In genomic region chr14:87809664-87810063, GRCm38 (mm10) we compare ENCODE assay signal across 8 mouse cellular contexts.
DNase-seq lines count a peak whose midpoint lies in the region; TF ChIP-seq lines count a peak whose summit lies in the region.
"Not testable (repeated sequence)": the region's sequence is repeated elsewhere in the genome, so short reads cannot be mapped to it uniquely, and the experiment has no call there.

No protein-coding gene starts in this region.

- H3K4me1 ChIP-seq in heart, adult 2 months (ENCODE audit: control insufficient read depth, insufficient read depth, low read length); lung, adult 2 months (ENCODE audit: control insufficient read depth, insufficient read depth, low read length): not testable (repeated sequence)

- H3K36me3 ChIP-seq in heart, adult 2 months (ENCODE audit: control insufficient read depth, insufficient read depth, low read length): not testable (repeated sequence)

- intact Hi-C loops in heart, adult 2 months (cut with DNase I); heart, postnatal 36 days (cut with DNase I): not testable (repeated sequence)

- H3K9ac ChIP-seq in heart, adult 2 months (ENCODE audit: low read depth, low read length): not testable (repeated sequence)

- H3K4me3 ChIP-seq in heart, adult 2 months; lung, adult 2 months (replicated peaks; ENCODE audit: extremely low read depth, low read depth, low read length): not testable (repeated sequence)

- H3K27me3 ChIP-seq in heart, adult 2 months (ENCODE audit: control insufficient read depth, insufficient read depth, low read length): not testable (repeated sequence)

- H3K79me2 ChIP-seq in heart, adult 2 months (replicated peaks; ENCODE audit: control insufficient read depth, insufficient read depth, low read length): not testable (repeated sequence)

- TF ChIP-seq POLR2A in heart, adult 2 months (IDR thresholded peaks at IDR 0.05; ENCODE audit: insufficient read depth, low read depth, low read length); lung, adult 2 months (IDR thresholded peaks at IDR 0.05; ENCODE audit: borderline replicate concordance, extremely low read depth, low read depth, low read length): not testable (repeated sequence)

- H3K27ac ChIP-seq in heart, adult 2 months: not testable (repeated sequence)

- DNase-seq in B cell, adult 2 months: peak; percentile 0 to 1
- DNase-seq in gastrocnemius, adult 18-20 months (ENCODE audit: low spot score): peak; percentile 13
- DNase-seq in heart, adult 2 months: peak; percentile 4 to 26
- peak; percentile 8 to 10 for DNase-seq in heart, postnatal 36 days
- peak; percentile 15 for DNase-seq in kidney, adult 9 months
- DNase-seq in lung, adult 2 months: peak; percentile 11
- DNase-seq in spleen, postnatal 36 days (ENCODE audit: low spot score in 2 of 2): peak; percentile 7 to 8
- DNase-seq in urinary bladder, postnatal 36 days (ENCODE audit: low spot score in 2 of 2): peak; percentile 6 to 10

- WGBS in heart, adult 2 months: 89% methylated on average over 15 of the region's 15 CpGs
- 90% methylated on average over 15 of the region's 15 CpGs for WGBS in lung, adult 2 months

- TF ChIP-seq EP300 in heart, adult 2 months (IDR thresholded peaks at IDR 0.05; ENCODE audit: insufficient read depth, low read depth, low read length): not testable (repeated sequence)

- not testable (repeated sequence) for TF ChIP-seq CTCF in heart, adult 2 months (IDR thresholded peaks at IDR 0.05); lung, adult 2 months (IDR thresholded peaks at IDR 0.05; ENCODE audit: insufficient read depth, low read length)
